Mouse (Mus musculus): ENCODE measurements around the gene Ctse. TPM values are rescaled to one million over a fixed set of nuclear protein-coding genes. Genes with fewer than 3 reads are reported as not detected.

The Ctse gene
- polyA plus RNA-seq, 2 experiments, result 0.11 TPM; not detected in 1

DNA sequence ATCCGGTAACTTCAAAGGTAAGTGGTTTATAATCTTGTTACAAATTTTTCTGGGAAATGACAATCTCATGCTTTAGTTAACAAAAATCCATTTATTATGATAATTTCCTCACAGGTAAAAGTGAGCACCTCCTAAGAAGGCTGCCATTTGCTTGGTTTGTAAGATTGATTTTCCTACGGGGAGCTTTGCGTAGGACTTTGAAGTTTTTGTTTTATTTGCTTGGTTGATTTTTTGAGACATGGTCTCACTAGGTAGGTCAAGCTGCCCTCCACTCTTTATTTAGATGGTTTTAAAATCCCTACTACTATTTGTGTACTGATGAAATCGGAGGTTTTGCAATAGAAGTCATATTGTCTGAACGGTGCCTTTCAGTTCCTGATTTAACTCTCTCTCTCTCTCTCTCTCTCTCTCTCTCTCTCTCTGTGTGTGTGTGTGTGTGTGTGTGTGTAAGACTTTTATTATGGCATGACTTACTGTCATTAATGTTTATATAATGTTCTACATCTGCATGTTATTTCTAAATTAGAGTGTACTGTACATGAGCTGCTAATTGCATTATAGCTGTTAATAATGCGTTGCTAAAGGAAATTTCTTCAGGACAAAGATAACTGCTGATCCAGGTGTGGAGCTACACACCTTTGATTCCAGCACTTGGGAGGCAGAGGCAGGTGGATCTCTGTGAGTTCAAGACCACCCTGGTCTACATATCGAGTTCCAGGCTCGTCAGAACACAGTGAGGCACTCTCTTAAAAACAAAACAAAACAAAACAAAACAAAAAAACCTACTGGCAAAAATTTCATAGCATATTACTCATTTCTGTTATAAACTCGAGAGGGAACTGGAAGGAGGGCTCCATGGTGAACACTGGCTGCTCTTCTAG, 675 bp downstream of the Ctse start:
- Histone ChIP-seq H3K27me3 (ENCODE audit: control insufficient read depth, insufficient read depth, low read length) (no peaks in the 10 kb centered on the region), H3K9me3 (ENCODE audit: control insufficient read depth, low read length) (no peaks in the 10 kb centered on the region), H3K4me3 (replicated peaks; ENCODE audit: low read length) (no peak overlapping the region), H3K36me3 (ENCODE audit: control insufficient read depth, insufficient read depth, low read length) (no peaks in the 10 kb centered on the region), H3K4me1 (ENCODE audit: control insufficient read depth, insufficient read depth, low read length) (no peaks in the 10 kb centered on the region), H3K27ac (replicated peaks; ENCODE audit: low read depth, low read length) (no peak overlapping the region), H3K9ac (ENCODE audit: low read depth, low read length, severe bottlenecking) (no peak overlapping the region), H3K4me2 (replicated peaks; ENCODE audit: low read depth, low read length, severe bottlenecking) (no peak overlapping the region)
- no peak for TF ChIP-seq POLR2A (IDR thresholded peaks at IDR 0.05; ENCODE audit: borderline replicate concordance, extremely low read depth, insufficient read depth, insufficient read length)
- ATAC-seq (ENCODE audit: low FRiP score, low read depth), result no peak
- 86% methylated on average over 9 of the region's 9 CpGs for WGBS
- no peak for DNase-seq (ENCODE audit: low spot score)

DNA sequence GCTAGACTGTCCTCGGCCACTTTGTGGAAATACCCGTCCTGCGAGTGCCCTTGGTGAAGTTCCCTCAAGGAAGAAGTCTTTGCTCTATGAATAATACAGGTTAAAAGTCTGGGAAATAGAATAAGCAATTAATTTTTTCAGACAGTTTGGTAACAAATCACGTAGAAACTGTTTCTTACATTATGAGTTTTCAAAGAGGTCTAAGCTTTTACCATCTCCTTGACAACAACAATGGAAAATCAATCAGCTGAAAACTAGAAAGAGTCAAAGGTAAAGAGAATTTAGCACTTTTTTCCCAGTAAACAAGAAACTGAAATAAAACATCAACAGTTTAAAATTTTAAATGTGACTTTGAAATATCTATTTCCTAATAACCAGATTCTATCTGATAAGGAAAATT, 2.0 kb downstream of the Ctse start:
- TF ChIP-seq POLR2A (IDR thresholded peaks at IDR 0.05; ENCODE audit: borderline replicate concordance, extremely low read depth, insufficient read depth, insufficient read length), result no peak
- Histone ChIP-seq H3K27ac (replicated peaks; ENCODE audit: low read depth, low read length) (no peak overlapping the region), H3K27me3 (ENCODE audit: control insufficient read depth, insufficient read depth, low read length) (no peaks in the 10 kb centered on the region), H3K9me3 (ENCODE audit: control insufficient read depth, low read length) (no peaks in the 10 kb centered on the region), H3K9ac (ENCODE audit: low read depth, low read length, severe bottlenecking) (no peak overlapping the region), H3K4me3 (replicated peaks; ENCODE audit: low read length) (no peak overlapping the region), H3K4me1 (ENCODE audit: control insufficient read depth, insufficient read depth, low read length) (no peaks in the 10 kb centered on the region), H3K4me2 (replicated peaks; ENCODE audit: low read depth, low read length, severe bottlenecking) (no peak overlapping the region), H3K36me3 (ENCODE audit: control insufficient read depth, insufficient read depth, low read length) (no peaks in the 10 kb centered on the region)
- ATAC-seq (ENCODE audit: low FRiP score, low read depth) (no peak), DNase-seq (ENCODE audit: low spot score) (no peak)
- 85% methylated on average over 4 of the region's 4 CpGs for WGBS

DNA sequence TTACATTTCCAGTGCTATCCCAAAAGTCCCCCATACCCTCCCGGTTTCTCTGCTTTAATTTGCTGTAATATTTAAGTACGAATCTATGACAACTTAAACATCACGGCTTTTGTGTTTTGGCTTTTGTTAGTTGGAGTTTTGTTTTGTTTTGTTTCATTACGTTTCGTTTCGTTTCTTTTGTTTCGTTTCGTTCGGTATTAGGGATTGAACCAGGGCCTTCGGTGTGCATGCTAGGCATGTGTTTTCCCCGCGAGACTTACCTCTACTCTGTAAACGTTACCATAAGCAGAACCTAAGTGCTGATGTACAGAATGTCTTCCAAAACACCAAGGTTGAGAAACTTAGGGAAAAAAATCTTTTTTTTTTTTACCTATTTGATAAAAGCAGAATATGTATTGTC, 3.5 kb downstream of the Ctse start:
- no peak overlapping the region for H3K4me2 ChIP-seq (replicated peaks; ENCODE audit: low read depth, low read length, severe bottlenecking)
- H3K4me3 ChIP-seq (replicated peaks; ENCODE audit: low read length), result no peak overlapping the region
- ATAC-seq (ENCODE audit: low FRiP score, low read depth), result no peak
- no peaks in the 10 kb centered on the region for H3K9me3 ChIP-seq (ENCODE audit: control insufficient read depth, low read length)
- no peaks in the 10 kb centered on the region for H3K27me3 ChIP-seq (ENCODE audit: control insufficient read depth, insufficient read depth, low read length)
- no peak overlapping the region for H3K9ac ChIP-seq (ENCODE audit: low read depth, low read length, severe bottlenecking)
- H3K36me3 ChIP-seq (ENCODE audit: control insufficient read depth, insufficient read depth, low read length), result no peaks in the 10 kb centered on the region
- DNase-seq (ENCODE audit: low spot score), result no peak
- no peaks in the 10 kb centered on the region for H3K4me1 ChIP-seq (ENCODE audit: control insufficient read depth, insufficient read depth, low read length)
- H3K27ac ChIP-seq (replicated peaks; ENCODE audit: low read depth, low read length), result no peak overlapping the region
- WGBS, result 93% methylated on average over 13 of the region's 13 CpGs
- TF ChIP-seq POLR2A (IDR thresholded peaks at IDR 0.05; ENCODE audit: borderline replicate concordance, extremely low read depth, insufficient read depth, insufficient read length), result no peak

DNA sequence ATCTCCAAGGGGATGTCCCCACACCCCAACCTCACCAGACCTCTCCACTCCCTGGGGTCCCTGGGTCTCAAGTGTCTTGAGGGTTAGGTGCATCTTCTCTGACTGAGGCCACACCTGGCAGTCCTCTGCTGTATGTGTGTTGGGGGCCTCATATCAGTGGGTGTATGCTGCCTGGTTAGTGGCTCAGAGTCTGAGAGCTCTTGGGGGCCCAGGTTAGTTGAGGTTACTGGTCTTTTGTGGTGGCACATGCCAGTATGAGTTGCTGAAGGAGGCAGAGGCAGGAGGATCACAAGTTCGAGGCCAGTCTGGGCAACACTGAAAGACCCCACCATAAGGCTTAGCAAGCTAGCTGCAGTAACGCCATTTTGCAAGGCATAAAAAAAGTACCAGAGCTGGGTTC, 4.1 kb downstream of the Ctse start:
- Histone ChIP-seq H3K9me3 (ENCODE audit: control insufficient read depth, low read length) (no peaks in the 10 kb centered on the region), H3K36me3 (ENCODE audit: control insufficient read depth, insufficient read depth, low read length) (no peaks in the 10 kb centered on the region), H3K4me2 (replicated peaks; ENCODE audit: low read depth, low read length, severe bottlenecking) (no peak overlapping the region), H3K4me3 (replicated peaks; ENCODE audit: low read length) (no peak overlapping the region), H3K27me3 (ENCODE audit: control insufficient read depth, insufficient read depth, low read length) (no peaks in the 10 kb centered on the region), H3K9ac (ENCODE audit: low read depth, low read length, severe bottlenecking) (no peak overlapping the region), H3K4me1 (ENCODE audit: control insufficient read depth, insufficient read depth, low read length) (no peaks in the 10 kb centered on the region), H3K27ac (replicated peaks; ENCODE audit: low read depth, low read length) (no peak overlapping the region)
- TF ChIP-seq POLR2A (IDR thresholded peaks at IDR 0.05; ENCODE audit: borderline replicate concordance, extremely low read depth, insufficient read depth, insufficient read length), result no peak
- ATAC-seq (ENCODE audit: low FRiP score, low read depth), result no peak
- 87% methylated on average over 2 of the region's 2 CpGs for WGBS
- no peak for DNase-seq (ENCODE audit: low spot score)

DNA sequence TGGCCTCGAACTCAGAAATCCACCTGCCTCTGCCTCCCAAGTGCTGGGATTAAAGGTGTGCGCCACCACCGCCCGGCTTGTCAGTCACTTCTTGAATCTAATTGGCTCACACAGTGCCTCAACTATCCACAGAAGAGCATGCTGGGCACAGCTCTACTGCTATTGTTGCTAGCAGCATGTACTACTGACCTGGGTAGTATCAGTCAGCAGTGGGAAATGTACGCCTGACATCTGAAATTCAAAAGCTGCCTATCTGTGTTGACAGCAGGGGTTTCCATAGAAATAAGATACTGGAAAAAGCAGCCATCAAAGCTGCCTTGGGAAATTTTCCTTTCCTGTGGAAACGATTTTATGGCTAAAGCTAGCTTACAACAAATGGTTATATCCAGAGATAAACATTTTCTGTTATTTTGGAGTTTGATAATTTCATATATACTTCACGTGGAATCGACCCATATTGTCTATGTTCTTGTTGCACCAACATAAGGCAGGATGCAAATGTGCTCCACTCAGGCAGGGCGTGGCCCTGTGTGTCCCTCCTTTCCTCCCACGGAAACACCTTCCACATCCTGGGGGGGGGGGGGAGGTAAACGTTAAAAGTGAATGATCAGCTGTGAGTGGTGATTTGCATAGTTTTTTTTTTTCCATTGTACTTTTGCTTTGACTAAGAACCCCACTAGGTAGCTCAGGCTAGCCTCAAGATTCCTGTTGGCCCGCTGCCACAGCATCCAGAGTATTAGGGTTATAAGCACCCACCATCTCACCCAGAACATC, 14.8 kb downstream of the Ctse start:
- Histone ChIP-seq H3K4me2 (replicated peaks; ENCODE audit: low read depth, low read length, severe bottlenecking) (no peak overlapping the region), H3K9me3 (ENCODE audit: control insufficient read depth, low read length) (no peaks in the 10 kb centered on the region), H3K4me3 (replicated peaks; ENCODE audit: low read length) (no peak overlapping the region), H3K36me3 (ENCODE audit: control insufficient read depth, insufficient read depth, low read length) (no peaks in the 10 kb centered on the region), H3K27ac (replicated peaks; ENCODE audit: low read depth, low read length) (no peak overlapping the region), H3K4me1 (ENCODE audit: control insufficient read depth, insufficient read depth, low read length) (no peaks in the 10 kb centered on the region), H3K9ac (ENCODE audit: low read depth, low read length, severe bottlenecking) (no peak overlapping the region), H3K27me3 (ENCODE audit: control insufficient read depth, insufficient read depth, low read length) (no peaks in the 10 kb centered on the region)
- WGBS, result 75% methylated on average over 12 of the region's 12 CpGs
- DNase-seq (ENCODE audit: low spot score), result no peak
- ATAC-seq (ENCODE audit: low FRiP score, low read depth), result no peak
- TF ChIP-seq POLR2A (IDR thresholded peaks at IDR 0.05; ENCODE audit: borderline replicate concordance, extremely low read depth, insufficient read depth, insufficient read length), result no peak
